ENCODE assay signal across 22 mouse cellular contexts in the genomic region with DNA sequence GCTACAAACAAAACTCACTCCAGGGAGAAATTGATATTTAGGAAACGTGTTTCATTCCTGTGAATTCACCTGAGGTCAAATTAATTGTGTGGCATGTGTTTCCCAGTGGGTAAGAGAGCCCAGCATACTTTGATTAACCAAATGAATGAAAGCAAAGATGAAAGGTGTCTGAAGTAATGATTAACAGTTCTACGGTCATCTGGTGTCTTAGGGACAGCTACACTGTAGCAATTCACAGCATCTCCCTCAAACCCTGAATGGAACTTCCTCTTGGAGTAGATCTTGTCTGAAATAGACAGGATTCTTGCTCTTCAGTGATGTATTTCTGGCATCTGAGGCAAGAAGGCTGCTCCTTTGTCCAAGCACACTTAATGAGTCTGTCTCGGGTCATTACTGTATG. TPM values are rescaled to one million over a fixed set of nuclear protein-coding genes. Genes with fewer than 3 reads are reported as not detected.
"Had no signal": no experiment of that assay in that cellular context is flagged by ENCODE, and none has a peak within 500 bp of the region (broad histone marks: within the 10 kb centered on the region; RNA-seq: fewer than 3 reads in every experiment).

No protein-coding gene starts in this region.

- H3K4me2 ChIP-seq: lung, embryonic 14.5 days; midbrain, embryonic 12.5 days; neural tube, embryonic 13.5 days; neural tube, embryonic 15.5 days had no signal

- H3K9ac ChIP-seq: lung, embryonic 14.5 days; midbrain, embryonic 12.5 days; neural tube, embryonic 13.5 days; neural tube, embryonic 15.5 days had no signal

- H3K27ac ChIP-seq: midbrain, embryonic 10.5 days; midbrain, embryonic 12.5 days; neural tube, embryonic 13.5 days; neural tube, embryonic 15.5 days had no signal

- H3K4me3 ChIP-seq: midbrain, embryonic 10.5 days; midbrain, embryonic 12.5 days; myocyte; neural tube, embryonic 13.5 days; neural tube, embryonic 15.5 days had no signal

- H3K27me3 ChIP-seq: midbrain, embryonic 12.5 days; neural tube, embryonic 13.5 days; neural tube, embryonic 15.5 days had no signal

- H3K9me3 ChIP-seq: neural tube, embryonic 13.5 days; neural tube, embryonic 15.5 days had no signal

- H3K36me3 ChIP-seq: midbrain, embryonic 10.5 days; midbrain, embryonic 12.5 days; neural tube, embryonic 13.5 days; neural tube, embryonic 15.5 days had no signal

- DNase-seq: lung, adult 18-20 months; lung, embryonic 14.5 days; lung, postnatal 10 days; lung, postnatal 4 days; midbrain, embryonic 14.5 days; retina, postnatal 1 day; right cerebral cortex, adult 18-20 months; right cerebral cortex, postnatal 25 days; right cerebral cortex, postnatal 4 days; spleen, adult 18-20 months; thymus, adult 18-20 months; thymus, postnatal 14 days; thymus, postnatal 36 days had no signal

- H3K4me1 ChIP-seq: neural tube, embryonic 15.5 days had no signal

- ATAC-seq: midbrain, embryonic 16.5 days had no signal

RNA-seq across cellular contexts. Expression of gene Izumo1r, which starts 42.2 kb away (rescaled TPM):
- polyA plus RNA-seq: midbrain, embryonic 10.5 days; midbrain, embryonic 12.5 days; midbrain, embryonic 14.5 days; midbrain, embryonic 16.5 days; myocyte; neural tube, embryonic 11.5 days; neural tube, embryonic 13.5 days; neural tube, embryonic 15.5 days; stomach, embryonic 14.5 days; stomach, embryonic 16.5 days had no signal
